Mouse (Mus musculus): Measurements from ENCODE around the gene Ralgapa2.

Ralgapa2 gene

DNA sequence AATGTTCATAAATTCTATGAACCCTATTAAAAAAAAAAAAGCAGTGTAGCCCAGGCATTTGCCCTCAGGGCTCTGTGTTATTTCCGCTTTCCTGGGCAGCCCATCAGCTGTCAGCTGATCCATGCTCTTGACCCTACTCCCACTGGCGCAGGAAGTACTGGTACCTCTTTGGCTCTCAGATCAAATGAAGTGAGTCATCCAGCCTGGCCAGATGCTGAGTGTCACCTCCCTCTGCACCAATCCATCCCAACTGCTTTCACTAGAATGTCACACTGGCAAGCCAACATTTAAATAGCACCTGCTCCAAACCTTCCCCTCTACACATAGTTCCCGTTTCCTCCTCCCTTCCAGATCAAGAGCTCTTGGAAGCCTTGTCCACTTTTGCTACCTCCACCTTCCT, 84.8 kb downstream of the Ralgapa2 start:
- no peak for DNase-seq (ENCODE audit: low spot score)

DNA sequence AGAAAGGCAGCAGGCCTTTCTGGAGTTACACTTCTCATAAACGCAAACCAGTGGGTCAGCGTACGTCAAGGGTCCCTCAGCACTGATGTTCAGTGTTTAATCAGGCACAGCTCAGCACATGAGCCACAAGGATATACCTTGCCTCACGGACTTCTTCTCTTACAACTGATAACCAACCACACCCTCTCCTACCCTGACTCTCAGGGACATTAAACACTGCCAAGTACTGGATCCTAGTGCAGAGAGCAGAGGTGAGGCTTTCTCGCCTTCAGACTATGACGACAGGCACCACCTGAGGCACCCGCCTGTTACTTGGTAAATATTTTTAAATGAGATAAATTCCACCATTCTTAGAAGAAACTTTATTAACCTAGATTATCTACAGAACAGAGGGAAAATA, 85.8 kb downstream of the Ralgapa2 start:
- no peak for DNase-seq (ENCODE audit: low spot score)

DNA sequence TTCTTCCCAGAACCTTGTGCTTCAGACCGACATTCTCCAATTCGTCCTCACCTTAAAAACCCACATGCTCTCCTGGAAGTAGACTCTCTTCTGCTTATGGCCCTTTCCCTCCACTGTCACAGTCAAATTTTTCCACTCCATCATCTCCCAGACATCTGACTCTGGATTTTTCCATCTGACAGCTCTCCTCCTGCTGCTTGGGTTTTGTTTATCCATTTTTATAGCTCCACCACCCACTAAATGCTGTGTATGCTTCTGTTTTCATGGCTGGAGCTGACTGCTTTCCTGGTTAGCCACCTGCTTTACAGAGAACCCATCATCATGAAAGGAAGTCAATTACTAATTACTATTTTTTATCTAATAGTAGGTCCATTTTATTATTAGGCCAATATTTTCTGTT, 86.9 kb downstream of the Ralgapa2 start:
- no peak for DNase-seq (ENCODE audit: low spot score)

DNA sequence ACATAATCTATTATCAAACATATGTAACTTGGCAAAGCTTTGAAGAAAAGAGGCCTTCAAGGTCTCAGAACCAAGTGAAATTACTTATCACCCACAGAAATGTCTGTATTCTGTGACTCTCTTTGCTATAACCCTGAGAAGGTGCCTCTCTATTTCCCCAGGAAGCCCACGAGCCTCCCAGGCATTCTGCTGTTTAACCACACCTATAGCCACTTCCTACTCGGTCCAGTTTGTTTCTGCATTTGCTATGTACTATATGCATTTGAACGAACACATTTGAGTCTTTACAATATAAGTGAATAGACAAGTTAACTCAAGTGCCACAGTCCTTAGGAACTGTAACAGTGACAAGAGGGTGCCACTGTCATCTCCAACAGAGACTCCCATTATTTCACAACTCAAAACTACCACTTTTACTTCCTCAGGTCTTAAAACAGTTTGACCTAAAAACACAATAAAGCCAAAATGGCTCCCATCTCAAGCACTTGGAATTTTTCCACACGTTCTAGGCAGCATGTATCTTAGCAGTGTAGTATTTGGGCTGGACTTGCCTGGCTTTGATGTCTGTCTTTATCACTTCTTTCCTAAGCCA, 88.3 kb downstream of the Ralgapa2 start:
- DNase-seq (ENCODE audit: low spot score) = no peak

DNA sequence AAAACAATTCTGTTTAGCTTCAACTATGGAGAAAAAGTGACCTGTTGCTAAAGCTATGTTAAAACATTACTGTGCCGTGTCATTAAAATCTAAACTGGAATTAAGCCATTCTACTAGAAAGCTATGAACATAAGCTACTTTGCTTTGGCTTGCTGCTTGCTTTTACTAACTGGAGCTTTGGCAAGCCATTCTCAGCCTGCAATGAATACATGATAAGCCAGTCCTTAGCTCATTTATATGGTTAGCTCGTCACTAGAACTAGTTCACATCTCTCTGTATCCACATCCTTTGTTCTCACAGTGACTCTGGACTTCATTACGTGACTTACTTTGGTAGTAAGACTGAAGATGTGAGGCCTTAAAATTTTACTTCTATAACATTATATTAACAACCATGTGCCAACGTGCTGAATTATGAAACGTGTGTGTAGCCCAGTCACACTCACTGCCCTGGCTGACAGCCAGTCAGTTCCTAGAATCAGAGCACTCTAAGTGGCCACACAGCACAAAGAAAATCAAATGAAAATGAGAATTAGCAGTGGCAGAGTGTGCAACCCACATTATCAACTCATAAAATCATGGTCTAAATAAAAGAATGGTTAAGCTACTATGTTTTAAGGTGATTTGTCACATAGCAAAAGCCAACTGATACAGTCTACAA, 89.0 kb downstream of the Ralgapa2 start:
- DNase-seq (ENCODE audit: low spot score) = no peak

DNA sequence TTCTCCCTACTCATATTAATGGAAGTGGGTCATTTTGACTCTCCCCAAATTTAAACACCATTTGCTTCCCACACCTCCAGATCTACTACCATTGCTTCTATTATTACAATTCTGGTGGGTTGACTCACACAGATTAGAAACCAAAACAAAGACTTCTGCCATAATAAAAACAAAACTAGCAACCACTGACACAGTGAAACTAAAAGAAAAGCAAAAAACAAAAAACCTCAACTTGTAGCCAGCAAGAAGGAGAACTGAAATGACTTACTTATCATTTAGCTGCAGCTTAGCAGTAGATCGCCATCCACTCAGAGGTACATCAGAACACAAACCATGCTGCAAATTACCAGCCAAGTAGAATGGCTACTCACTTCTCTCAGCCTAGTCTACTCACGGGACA, 95.9 kb downstream of the Ralgapa2 start:
- no peak for DNase-seq (ENCODE audit: low spot score)

DNA sequence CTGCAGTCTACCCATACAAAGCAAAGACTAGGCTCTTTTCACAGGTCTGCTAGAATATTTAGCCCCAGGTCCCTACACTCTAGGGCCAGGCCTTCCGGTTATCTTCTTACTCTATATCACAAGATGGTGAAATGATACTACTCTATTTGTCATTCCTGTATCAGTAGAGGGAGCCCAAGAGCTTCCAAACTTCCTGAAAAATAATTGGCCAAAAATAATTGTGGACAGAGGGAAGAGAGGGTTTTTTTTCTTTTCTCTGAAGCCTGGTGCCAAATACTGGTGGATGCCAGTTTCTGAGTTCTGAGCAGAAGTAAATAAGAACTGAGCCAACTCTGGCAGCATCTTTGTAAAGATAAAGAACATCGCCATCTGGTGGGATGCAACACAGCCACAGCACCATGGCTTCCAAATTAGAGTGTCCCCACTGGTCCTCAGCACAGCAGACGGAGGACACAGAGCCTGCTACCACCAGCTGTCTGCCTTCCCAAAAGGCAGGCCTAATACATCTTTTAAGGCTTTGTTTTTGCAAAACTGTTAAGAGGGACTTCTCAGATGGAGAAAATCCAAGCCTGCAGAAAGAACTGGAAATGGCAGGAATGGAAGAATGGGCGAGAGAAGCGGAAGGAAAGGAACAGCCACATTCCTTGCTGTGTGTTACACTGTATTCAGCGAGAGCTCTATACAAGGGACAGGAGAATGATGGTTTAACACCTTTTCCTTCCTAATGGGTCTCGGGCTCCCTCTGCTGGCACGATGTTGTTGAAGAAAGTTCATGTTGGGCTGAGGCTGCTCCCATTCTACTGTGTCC, 97.5 kb downstream of the Ralgapa2 start:
- DNase-seq (ENCODE audit: low spot score) = peak; percentile 63

DNA sequence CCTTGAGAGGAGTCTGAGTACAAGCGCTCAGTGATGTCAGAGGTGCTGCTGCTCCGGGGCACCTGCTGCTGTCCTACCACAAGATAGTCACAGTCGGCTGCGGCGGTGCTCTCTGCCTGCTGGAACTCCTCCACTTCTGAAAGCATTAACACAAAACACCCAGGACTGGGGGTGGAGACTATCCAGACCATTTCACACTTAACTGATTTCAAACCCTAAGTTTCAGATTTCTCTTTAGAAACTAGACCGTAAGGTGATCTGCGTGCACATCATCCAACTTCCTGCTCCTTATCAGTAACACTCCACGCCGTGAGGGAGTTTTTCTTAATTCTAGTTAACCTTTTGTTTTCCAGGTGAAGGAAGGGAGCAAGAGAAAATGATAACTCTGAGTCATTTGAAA, 99.4 kb downstream of the Ralgapa2 start:
- no peak for DNase-seq (ENCODE audit: low spot score)

DNA sequence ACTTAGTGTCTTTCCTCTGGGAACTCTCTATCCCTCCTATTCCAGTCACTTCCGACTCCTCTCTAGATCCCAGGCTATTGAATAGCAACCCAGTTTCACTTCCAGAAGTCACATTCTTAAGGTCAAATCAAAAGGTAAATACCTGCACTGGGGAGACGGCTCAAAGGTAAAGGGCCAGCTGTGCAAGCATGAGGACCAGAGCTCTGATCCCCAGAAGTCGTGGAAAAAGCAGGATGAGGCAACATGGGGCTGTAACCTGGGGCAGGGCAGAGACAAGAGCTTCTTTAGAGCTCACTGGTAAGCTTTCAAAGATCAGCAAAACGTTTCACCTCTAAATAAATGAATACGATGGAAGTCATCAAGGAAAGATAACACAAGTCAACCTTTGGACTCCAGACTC, 100.2 kb downstream of the Ralgapa2 start:
- DNase-seq (ENCODE audit: low spot score) = no peak

DNA sequence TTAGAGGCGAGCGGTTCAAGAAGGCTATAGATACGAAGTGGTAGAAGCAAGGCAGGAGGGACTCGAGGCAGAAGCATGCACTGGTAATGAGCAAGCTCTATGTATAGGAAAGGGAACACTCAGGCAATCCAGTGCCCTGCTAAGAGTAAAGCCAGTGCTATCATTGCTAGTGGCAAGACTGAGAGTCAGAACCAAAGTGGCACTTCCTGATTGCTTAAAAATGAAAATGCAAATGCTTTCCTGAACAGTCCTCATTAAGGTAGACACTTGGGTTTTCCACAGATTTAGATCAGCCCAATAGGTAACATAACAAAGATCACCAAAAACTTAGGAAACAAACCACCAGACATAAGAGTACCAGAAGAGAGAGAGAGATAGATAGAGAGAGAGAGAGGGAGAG, 105.1 kb downstream of the Ralgapa2 start:
- no peak for DNase-seq (ENCODE audit: low spot score)

DNA sequence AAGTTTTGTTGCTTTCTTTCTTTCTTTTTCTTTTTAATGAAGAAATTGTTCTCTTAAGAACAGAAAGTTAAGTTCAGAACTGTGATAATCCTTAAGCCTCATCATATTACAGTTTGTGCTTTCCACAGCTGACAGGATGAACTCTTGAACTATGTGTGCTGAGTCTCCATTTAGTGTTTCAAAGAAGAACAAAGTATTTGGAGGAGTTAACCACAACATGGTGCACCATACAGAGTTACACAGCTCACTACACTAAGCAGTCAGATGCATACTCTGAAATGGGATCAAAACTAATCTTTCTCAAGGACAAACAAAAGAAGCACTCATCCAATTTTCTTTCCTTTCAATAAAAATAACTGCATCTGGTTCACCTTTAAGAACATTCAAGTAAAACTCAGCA, 110.6 kb downstream of the Ralgapa2 start:
- DNase-seq (ENCODE audit: low spot score) = no peak

DNA sequence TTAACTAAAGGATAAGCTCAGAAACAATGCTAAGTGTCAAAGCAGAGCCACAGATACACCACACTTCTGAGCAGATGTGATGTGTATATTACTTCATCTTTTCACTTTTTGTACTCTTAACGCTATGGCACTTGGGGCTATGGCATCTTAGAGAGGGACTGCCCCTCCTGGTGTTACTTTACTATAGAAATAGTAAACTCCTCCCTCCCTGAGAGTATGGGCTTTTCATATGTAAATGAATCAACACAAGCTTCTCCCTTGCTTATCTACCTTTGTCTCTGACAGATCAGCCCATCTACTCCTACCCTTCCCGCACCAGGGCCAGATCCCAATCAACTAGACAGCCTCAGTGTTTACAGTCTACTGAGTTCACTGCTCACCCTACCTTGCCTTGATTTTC, 111.4 kb downstream of the Ralgapa2 start:
- no peak for DNase-seq (ENCODE audit: low spot score)

DNA sequence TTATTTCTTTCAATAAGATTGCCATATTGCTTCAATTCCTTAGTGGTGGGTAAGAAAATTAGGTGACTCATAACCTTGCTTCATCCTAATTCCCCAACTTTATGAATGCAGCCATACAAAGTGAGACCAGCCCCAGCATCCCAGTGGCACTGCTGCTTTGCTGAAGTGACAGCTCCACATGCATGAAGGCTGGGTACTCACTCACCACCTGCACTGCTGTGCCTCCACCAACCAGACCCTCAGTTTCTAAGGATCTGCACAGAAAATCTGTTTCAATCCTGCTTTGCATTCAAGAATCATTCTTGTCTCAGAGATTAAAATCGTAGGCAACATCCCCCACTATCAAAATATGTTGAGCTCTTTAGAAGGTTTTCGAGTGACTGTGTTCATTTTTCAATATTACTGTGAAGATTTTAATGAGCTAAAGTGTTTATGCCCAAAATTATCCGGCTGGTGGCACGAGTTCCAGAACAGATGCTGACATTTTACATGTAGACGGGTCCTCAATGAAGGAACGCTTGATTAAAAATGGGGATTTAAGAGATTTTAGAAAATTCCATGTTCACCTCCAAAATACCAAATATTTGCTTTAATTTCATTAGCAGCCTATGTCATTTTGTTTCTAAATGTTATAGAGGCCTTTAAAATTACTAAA, 113.8 kb downstream of the Ralgapa2 start:
- no peak for DNase-seq (ENCODE audit: low spot score)

DNA sequence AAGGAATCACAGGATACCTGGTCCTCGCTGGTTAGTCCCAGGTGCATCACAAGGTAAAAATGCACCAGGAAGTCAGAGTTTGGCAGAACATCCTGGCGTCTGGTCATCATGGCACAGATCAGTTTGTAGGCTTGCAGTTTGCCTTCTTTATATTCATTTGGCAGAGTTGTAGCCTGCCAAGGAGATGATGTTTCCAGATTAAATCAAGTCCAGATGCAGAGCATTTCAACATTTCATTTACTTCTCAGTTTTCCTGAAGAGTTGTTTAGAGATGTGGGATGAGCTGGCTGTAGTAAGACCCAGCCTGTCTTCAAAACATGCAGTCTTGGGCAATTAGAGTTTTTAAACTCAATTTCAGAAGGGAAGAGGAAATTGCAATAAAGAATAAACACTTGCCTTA, 124.9 kb downstream of the Ralgapa2 start:
- no peak for DNase-seq (ENCODE audit: low spot score)

DNA sequence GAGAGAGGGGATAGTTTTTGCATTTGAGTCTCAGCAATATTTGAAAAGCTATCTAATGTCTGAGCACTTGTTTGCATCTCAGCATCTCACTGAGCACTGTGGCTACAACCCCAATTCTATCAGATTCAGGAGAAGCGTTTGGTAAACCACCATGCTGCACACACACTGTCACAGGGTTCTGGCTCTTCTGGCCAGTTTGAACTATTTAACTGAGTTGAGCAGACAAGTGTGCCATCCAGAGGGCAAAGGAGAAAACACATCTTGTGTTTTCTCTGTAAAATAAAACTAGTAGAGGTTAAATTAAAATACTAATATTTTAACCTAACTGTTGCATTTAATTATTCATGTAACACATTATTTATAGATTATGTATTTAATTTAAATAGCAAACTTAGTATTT, 127.6 kb downstream of the Ralgapa2 start:
- no peak for DNase-seq (ENCODE audit: low spot score)

DNA sequence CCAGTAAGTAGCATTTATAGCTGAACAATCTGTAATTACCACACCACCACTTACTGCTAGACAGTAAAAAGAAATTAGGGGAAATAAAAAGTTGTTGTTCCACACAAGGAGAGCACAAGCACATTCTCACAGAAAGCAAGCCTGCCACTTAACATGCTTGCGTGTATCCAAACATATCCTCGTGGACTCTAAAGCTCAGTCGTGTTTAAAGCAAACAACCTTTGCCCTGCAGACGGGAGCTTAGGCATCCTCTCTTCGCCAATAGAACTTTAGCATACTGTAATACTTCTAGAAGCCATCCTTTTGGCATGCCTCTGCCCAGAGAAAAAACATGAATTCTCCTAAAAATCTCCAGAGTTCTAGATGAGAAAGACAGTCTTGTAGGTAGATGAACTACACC, 135.9 kb downstream of the Ralgapa2 start:
- no peak for DNase-seq (ENCODE audit: low spot score)

DNA sequence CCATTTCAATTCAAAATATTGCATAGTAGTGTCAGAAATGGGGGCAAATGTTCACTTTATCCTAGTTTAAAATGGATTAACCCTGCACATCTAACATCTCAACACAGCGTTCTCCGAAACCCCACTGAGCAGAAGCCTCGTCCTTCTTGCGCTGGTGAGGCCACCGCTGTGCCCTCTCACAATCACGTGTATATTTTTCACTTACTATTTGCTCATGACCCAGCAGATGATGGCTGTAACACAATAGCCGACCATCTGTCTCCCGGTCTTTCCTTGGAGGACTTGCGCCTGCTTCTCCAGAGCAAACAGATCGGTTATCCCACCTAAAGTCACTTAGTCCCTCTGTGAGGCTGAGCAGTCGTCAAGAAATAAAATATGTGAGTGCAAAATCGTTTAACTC, 146.0 kb downstream of the Ralgapa2 start:
- DNase-seq (ENCODE audit: low spot score) = no peak

DNA sequence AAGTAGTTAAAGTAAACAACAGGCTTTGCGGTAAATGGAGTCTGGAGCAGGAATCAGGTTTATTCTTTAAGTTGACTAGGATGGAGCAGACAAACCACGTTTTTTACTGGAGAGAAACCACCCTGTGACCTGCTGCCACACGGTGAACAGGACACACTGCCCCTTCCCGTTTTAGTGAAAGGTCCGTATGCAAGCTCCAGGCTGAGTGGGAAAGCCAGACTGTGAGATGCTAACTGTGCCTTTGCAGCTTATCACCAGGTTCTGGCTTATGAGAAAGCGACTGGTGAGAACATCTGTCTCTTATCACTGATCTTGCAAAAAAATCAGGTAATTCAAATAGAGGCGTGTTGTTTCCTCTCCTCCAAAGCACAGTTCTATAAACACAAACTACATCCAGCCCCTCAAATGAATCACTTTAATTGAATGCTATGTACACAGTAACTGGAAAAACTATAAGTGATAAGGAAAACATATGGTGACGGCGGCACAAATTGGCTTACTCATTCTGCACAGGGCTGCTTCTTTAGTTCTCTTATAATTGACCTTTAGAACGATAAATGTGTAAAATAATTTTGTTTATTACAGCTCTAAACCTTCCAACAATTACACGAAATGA, 146.7 kb downstream of the Ralgapa2 start:
- DNase-seq (ENCODE audit: low spot score) = no peak

DNA sequence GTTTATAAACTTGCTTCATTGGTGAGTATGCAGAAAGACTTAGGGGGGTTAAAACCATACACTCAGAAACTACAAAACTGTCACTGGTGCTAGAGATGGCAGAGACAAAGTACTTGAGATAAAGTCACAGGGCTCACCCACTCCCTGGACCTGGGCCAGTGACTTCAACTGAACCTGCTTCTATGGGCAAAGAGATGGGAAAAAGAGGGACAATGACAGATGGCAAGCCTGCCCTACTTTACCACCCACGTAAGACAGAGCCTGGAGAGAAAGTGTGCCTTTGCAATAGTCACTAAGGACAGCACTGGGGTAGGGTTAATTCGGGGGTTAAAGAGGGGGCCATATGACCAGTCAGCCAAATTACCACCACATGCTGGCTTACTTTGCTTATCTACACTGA, 148.7 kb downstream of the Ralgapa2 start:
- no peak for DNase-seq (ENCODE audit: low spot score)

DNA sequence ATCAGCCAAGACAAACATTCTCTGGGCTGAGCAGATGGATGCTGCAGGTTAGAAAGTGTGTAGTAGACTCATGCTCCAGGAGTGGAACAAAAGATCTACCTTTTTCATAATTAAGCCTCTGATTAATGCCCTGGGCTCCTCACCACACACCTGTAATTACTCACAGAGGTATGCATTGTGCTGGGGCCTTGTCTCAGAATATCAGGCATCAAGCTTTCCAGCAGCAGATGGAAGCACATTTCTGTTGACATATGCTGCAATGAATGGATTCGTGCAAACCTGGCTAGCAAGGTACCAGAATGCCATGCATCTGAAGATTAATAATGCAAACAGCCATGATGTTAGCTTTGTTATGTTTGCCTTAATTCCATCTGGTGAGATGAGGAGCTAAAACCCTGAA, 149.2 kb downstream of the Ralgapa2 start:
- no peak for DNase-seq (ENCODE audit: low spot score)

DNA sequence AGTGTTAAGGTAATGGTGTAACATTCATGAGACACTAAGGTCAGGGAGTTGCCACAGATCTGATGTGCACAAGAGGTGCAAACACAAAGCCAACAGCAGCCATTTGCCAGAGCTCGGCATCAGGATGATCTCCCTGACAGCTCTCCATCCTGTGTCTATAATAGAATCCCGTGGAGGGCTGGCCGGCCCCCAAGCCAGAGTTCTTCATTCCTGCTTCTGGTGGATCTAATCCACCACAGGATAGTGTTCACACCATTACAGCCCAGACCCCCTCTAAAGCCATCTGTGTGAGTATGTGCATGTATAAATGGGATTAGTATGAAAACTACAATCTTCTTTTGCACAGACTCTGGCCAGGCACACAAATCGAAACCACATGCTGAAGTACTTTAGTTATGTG, 150.2 kb downstream of the Ralgapa2 start:
- no peak for DNase-seq (ENCODE audit: low spot score)

DNA sequence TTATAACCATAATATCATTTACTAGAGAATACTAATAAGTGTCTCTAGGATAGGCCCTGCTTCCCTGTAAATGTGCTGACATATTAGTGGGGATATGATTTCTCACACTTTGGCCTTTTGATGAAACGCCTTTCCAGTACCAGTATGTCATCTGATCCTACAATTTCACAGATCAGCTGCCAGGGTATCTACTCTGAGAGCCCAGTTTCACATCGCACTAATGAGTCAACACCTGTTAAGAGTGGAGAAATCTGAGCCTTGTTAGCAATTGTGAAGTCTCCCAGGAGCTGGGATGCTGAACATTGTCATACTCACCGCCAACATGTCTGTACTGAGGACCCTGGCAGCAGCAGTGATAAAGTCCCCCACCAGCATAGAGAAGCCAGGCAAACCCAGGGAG, 151.1 kb downstream of the Ralgapa2 start:
- no peak for DNase-seq (ENCODE audit: low spot score)

DNA sequence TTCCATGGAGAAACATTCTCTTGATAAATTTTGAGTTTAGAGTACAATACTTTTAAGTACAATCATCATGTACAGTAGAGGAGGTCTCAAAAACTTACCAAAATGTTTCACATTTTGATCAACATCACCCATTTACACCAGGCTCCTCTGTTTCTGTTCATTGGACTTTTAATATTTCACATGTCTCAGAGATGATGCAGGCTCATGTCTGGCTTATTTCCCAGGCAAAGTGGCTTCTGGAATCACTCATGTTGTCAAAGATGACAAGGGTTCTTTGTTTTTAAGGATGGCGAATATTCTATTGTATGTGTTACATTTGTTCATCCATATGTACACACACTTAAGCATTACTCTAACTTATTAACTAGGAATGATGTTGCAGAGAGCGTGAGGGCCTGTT, 152.5 kb downstream of the Ralgapa2 start:
- DNase-seq (ENCODE audit: low spot score) = no peak

Measured in urinary bladder, postnatal 25 days (tissue).